Mouse (Mus musculus) cerebellum, adult (tissue): ENCODE measurements around the gene Slc48a1.

Experiments used
- ATAC-seq: cut with Nextera tagmentation; 2 replicates; pipeline ENCODE4 v1.9.2; 2017; ENCODE audit warnings: mild to moderate bottlenecking, moderate library complexity, mixed read lengths; ENCODE audit not compliant: insufficient number of reproducible peaks, low FRiP score, low TSS enrichment

The Slc48a1 gene

DNA sequence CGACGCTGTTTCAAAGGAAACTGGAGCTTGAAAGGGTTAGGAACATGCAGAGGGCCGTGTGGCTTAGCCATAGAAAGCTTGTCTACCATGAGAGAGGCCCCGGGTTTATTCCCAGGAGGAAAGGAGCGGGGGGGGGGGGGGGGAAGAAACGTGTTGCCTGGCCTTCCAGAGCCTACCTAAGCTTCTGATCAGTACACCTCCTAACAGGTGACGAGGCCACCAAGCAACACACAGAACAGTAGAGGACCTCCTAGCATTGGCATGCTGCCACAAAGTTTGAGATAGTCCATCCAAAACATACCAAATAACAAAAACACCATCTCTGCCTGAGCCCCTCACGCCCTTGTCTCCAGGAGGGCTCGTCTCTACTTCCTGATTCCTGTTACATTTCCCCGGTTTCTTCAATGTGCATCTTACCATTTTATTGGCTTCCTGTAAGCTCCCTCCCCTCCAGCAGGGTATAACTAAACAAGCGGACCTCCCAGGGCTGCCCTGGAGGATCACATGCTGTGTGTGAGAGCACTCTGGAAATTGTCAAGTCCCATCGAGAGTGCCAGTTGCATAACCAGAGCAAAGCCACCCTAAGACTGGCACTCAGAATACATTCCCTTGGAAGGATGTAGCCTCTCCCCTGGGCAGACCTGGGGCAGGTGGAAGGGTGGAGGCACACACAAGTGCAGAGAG, 44.4 kb downstream of the Slc48a1 start:
- ATAC-seq = no peak

DNA sequence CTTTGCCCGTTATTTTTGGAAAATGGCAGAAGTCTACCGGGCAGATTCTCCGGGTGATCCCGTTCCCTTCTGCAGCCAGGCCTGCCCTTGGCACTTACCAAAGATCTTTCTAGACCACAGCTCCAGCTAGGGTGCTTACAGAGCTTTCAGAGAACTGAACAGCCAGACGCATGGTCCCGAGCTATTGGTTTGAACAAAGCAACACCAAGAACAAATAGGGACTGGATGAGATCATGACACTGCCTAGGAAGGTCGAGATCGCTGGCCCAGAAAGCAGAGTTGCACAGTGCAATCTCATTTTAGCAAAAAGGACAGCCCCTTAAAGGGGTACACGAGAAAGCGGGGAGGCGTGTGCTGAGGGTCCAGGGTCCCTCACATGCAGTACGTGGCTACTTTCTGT, 45.2 kb downstream of the Slc48a1 start:
- ATAC-seq = no peak

DNA sequence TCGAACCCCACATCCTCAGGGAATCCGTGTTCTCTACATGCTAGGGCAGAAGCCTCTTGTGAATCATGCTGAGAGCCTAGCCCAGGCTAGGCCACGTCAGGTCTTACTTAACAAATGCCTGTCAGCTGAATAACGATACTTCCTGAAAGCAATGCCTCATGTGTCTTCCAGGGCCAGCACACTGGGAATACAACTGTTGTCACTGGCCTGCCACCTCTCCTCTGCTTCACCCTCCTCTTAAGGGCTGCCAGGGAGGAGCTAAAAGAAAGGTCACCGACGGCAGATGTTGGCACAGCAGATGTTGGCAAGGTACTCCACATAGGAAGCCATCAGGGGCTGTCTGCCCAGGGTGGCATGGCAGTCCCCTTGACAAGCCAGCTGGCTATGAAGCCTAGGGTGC, 45.7 kb downstream of the Slc48a1 start:
- ATAC-seq = no peak

DNA sequence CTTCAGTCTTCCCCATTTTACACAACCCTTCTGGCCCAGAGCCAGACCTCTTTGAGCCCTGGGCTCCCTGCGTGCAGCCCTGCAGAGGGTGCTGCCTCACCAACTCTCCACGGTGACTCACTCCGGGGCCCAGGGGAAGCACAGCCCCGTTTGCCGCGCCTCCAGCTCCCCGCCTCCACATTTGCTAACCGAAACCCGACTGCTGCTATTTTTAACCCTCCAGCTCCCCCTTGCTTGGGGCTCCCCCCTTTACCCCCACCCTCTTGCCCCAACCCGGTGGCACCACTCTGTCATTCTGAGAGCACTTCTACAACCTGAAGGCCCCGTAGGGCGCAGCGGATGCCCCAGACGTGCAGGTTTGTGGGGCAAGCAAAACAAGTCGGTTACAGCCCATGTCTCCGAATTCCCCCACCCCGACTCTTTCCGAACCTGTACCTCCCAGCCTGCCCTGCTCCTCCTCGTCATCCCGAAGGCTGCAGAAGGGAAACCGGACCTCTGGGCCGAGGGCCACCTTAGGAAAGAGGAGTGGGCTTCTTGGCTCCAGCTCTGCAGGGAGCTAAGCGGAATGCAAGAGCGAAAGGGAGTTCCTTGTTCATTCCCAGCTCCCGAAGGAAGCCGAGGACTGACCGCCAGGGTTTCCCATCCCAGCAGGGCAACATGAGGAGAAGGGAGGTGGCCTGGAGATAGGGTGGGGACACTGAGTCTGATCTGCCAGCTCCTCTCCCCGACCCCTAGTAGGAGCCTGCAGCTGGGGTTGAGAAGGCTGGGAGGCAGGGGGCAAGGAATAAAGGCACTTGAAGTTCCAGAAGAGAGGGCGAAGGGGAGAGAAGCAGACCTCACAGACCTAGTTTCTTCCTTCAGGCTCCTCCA, 47.0 kb downstream of the Slc48a1 start:
- no peak for ATAC-seq

DNA sequence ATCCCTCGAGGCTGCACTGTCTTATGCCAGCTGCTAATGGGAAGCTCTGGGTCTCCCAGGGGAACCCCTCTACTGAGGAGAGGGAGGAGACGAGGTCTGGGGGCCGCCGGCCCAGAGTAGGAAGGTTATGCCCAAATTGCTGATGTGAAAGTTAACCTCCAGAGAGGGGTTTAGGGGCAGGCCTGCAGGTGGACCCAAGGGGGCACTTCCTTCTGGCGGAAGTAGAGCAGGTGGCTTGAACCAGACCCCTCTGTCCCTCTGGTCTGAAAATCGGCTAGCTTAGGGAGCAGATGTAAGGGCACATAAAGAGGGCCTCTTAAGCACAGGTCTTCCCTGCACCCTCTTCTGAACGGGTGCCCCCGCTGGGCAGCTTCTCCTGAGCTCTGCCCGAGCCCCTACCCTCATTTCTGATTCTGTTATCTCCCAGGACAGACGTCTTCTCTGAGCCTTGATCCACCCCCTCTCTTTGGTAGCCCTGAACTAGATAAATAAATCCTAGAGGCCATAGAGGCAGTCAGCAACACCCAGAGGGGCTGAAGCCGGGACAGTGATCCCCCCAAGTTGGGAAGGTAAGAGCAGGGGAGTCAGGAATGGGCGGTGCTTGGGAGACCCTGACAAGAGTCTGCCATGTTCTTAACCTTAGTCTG, 47.7 kb downstream of the Slc48a1 start:
- ATAC-seq = no peak

DNA sequence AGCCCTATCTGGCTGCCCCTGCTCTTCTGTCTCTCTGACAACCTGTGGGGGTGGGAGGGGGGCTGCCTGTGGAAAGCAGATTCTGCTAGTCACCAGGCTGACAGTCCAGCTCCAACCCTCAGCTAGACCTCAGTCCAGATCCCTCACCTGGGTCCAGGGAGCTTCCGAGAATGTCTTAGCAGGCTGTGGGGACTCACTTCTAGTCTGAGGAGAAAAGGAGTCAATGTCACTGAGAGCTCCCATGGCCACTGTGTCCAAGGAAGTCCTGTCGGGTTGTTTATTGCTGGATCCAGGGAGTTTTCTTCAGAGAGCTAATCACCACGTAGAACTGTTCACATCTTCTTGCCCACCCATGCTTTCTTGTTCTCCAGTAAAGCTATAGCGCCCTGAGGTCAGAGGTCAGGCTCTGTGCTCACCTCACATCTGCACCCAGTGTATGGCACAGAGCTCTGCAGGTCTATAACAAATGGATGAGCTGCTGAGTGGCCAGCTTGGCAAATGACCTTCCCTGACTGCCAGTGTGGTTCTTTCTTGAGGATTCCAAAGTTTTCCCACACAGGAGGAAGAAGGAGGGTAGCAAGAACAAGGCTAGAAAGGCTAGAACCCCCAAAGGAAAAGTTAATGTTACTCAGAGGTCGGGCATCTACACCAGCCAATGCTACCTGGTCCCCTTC, 48.4 kb downstream of the Slc48a1 start:
- ATAC-seq = no peak

DNA sequence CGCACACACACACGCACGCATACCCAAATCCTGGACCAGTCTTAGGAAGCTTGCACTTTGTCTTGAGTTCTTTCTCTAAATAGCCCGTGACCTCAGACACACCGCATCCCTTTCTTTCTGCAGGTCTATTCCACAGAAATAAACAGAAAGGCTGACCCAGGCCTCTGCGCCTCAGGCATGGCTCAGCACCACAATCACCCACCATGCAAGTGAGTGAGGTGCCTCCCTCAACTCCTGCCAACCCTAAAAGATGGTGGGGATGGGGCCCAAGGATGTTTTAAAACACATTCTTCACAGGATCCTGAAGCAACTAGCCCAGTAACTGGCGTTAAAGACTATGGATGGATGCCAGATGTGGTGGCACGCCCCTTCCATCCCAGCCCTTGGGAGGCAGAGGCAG, 49.1 kb downstream of the Slc48a1 start:
- no peak for ATAC-seq

DNA sequence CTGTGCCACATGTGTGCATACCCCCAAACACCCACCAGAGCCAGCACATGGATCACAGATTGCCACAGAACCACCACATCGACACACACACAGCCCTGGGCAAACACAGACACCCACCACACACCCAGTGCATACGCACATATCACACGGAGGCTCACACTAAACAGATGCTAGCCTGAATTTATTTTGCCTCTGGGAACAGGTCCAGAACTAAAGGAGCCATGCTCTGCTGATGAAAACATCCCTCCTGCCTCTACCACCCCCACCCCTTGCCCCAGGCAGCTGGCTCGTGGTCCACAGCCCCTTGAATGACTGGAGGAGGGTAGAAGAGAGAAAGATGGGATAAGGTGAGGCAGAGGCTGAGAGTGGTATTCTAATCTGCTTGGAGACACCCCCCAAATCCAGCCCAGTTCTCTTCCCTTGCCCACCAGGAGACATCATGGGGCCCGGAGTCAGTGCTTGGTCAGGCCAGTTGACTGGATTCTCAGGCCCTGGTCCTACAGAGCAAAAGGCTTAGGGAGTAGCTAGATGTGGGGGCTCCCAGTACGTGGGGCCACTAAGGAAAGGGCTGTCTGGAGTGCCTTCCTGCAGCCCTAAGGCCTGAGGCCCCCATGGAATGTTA, 50.0 kb downstream of the Slc48a1 start:
- ATAC-seq = no peak

DNA sequence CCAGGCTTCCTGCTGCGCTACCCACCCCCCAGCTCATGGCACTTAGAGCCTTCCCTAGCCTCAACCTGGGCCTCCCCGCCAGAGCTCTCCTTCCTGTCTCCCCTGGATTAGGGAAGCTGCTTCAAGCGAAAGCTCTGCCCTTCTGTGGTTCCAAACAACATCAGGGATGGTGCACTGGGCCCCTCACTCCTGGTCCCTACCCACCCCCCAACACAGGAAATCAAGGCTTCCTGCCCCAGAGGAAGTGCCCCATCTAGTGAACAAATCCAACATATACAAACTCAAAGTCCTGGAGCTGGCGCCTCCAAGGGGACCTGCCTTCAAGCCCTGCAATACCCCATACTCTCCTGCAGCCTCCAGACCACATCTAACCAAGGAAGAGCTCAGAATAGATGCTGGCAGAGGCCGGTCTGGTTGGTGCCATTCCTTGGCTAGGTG, 50.6 kb downstream of the Slc48a1 start:
- no peak for ATAC-seq

DNA sequence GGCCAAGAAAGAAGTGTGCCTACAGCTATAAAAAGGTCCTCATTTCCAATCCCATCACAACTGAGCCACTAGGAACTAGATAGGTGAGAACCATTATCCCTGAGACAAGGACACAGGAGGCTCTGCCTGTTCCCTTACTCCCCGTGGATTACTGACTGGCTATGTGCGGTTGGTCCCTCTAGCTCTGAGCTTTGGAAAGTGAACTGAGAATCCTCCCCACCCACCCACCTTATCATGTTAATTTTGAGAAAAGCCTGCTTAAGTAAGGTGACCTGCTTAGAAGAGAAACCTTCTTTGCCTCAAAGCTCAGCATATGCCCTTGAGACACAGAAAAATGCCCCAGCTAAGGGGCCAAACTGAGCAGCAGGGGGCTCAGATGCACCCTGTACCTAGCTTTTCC, 51.1 kb downstream of the Slc48a1 start:
- ATAC-seq = no peak

DNA sequence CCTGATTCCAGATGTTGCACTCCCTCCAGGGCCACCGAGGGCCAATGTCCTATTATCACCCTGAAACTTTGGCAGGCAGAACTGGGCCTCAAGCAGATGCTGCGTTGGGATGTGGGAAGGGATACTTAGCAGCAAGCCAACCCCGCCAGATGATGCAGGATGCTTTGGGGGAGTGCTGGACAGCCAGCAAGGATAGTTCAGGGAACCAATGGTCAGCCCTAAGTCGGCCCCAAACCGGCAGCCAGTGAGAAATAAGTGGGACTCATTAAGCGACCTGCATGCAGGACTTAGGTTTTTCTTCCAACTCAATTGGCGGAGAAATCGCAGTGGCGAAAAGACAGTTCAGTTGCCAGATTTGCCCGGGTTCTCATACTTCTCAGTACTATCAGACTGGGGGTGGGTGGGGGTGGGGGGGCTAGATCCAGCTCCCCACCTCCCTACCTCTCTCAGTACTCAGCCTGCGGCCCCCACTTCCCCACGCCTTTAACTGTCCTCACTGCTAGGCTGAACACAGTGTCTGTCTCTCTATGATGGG, 52.0 kb downstream of the Slc48a1 start:
- ATAC-seq = peak; percentile 10; the same call in 1 of the 2 replicates

DNA sequence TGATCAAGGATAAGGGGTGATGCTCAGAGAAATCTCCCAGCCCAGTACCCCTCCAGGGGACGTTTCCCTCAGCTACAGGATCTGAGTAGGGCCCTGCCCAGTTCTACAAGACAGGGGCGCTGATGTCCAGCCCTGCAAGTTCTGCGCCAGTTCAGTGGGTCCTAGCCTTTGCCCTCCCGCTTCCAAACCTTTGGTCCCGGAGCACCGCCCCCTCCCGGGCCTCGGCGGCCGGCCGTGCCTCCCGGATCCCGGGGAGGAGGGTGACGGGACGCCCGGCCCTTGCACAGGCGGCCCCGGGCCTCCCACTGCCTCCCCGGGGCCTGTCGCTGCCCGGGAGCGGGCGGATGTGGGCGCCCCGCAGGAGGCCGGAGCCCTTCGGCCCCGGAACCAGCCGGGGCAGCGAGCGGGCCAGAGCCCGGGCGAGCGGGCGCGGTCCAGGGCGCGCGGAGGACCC, 52.5 kb downstream of the Slc48a1 start:
- ATAC-seq = peak; percentile 32

DNA sequence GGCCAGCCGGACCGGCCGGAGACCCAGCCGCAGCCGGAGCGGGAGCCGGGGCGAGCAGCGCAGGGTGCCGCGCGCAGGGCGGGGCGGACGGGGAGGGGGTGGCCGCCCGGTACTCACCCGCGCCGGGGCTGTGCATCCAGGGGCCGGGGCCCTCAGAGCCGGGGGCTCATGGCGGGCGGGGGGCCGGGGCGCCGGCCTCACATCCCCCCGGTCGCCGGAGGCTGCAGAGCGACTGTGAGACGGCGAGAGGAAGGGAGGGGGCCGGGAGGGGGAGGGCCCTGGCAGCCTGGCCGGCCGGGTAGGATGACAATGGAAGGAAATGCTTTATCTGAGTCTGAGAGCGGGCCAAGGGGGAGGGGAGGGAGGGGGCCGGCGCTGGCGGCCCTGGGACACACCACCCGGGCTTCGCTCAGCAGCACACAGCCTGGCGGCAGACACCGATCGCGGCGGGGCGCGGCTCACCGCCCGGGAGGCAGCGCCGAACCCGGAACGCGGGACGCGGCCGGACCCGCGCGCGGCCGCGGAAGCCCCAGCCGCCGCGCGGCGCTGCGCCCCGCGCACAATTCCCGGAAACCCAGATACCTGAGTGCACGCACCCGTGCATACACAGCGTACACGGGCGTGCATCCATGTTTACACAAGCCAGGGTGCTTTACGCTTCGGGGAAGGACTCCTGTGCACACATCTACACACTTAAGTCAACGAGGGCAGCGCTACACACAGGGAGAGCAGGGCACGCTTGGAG, 53.1 kb downstream of the Slc48a1 start:
- ATAC-seq = peak; percentile 57

DNA sequence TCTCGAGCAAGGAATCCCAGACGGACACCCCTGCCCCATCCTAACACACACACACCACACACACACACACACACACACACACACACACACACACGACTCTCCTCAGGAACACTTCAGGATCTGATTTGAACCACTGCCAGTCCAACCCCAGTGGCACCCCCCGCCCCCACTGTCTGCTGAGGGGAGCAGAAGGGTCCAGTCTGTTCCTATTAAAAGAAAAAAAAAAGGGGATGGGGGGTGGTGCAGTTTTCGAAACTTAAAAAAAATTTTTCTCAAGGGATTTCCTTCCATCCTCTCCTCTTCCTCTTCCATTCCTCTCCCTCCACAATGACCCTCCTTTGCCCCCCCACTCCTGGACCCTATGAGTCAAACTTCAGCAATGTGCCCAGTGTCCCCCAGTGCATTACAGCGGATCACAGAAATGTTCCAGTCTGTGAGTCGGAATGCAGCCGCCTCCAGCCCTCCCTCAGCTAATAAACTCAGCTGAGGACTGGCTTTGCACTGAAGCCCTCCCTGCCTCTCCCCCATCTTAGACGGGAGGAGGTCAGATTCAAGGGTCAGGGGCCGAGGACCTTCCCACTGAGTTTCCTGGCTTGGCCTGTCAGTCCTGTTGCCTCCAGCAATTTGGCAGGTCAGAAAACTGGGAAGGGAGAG, 53.8 kb downstream of the Slc48a1 start:
- ATAC-seq = no peak

DNA sequence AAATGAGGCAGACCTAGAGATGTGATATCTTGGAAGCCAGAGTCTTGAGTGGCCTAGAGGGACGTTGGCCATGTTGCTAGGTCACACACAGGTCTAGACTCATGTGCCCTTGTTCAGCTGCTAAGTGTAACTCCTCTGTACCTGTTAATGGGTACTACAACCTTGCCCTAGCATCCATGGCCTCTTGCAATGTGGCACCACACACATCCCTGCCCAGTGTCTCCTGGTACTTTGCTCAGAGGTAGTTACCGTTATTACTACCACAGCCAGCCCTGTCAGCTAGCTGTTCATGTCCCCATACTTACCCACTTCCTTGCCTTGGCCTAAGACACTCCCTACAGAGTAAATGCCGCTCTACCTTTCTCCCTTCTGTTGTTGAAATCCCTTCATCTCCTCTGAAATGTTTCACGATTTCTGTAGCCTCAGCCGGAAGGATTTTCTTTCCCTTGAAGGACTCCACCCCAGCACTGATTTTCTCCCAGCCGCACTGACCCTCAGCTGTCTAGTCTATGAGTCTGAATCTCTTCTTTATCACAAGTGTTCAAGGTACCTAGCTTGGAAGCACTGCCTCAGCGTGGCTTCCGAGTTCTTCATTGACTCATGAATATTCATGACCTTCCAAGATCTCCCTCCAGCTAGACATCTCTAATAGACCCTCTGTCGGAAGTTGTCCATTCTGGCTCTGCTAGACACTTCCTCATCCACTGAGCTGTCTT, 54.6 kb downstream of the Slc48a1 start:
- ATAC-seq = no peak

DNA sequence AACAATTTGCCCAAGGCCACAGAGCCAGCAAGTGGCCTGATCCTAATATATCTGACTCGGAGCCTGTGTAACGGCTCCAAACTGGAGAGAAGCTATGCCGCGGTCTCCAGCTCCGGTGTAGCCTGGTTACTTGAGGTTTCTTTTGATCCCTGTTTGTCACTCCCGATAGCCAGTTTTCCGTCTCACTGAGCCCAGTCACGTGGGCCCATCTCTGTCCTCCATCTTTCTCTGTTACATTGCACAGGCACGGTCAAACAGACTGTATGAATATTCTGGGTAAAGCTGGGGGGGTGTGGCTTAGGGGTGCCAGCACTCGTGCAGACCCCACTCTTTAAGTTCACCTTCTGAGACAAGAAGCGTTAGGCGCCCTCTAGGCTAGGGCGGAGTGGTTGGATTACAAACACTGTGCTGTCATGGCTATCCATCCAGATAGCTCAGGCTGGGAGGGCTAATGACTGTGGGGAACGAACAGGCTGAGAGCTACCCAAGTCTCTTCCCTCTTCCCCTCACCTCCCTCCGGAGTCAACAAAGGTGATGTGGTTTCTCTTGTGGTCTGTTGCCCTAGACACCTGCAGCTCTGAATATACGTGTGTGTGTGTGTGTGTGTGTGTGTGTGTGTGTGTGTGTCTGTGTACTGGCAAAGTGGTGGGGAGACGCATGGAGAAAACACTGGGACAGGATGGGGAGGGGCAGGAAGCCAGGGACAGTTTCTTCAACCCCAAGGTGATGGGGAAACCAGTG, 58.0 kb downstream of the Slc48a1 start:
- ATAC-seq = no peak

DNA sequence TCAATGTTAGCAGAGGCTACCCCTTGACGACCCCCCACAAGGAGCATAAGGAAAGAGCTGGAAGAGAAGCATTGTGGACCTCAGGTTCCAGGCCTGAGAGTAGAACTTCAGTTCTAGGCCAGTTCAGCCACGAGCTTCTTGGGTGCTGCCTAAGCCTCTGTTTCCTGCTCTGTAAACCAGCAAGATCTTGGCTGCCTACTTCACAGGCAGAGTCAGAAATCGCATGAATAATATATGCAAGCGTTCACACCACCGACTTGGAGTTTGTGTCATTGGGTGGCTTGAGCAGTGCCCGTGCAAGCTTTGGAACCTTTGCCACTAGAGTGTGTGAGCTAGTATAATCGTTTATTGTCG, 58.6 kb downstream of the Slc48a1 start:
- no peak for ATAC-seq
